Mouse (Mus musculus) cerebellum, postnatal 10 days (tissue): ENCODE measurements around the gene Rnf26.
"Not testable (repeated sequence)": the region's sequence is repeated elsewhere in the genome, so short reads cannot be mapped to it uniquely, and the experiment has no call there.

Experiments
- DNase-seq, 2 experiments: peaks; one replicate each; pipeline ENCODE4 v3.0.0; 2021; ENCODE audit warnings: mixed read lengths in 2 of 2

The Rnf26 gene

GRCm38 (mm10) chr9:44124317-44124716, 11.0 kb upstream of the Rnf26 start:
- peak; percentile 16 to 53 for DNase-seq

GRCm38 (mm10) chr9:44119948-44120465, 6.7 kb upstream of the Rnf26 start:
- DNase-seq: no peak

GRCm38 (mm10) chr9:44119011-44119410, 5.7 kb upstream of the Rnf26 start:
- peak; percentile 64 to 65 for DNase-seq

GRCm38 (mm10) chr9:44116182-44116581, 2.9 kb upstream of the Rnf26 start:
- no peak for DNase-seq

GRCm38 (mm10) chr9:44115599-44115998, 2.3 kb upstream of the Rnf26 start:
- no peak for DNase-seq

- DNase-seq: no peak
Observed at GRCm38 (mm10) chr9:44114453-44114852, 1.1 kb upstream of the Rnf26 start.

GRCm38 (mm10) chr9:44111909-44112308, 1.4 kb downstream of the Rnf26 start:
- DNase-seq: not testable (repeated sequence)

GRCm38 (mm10) chr9:44109360-44110095, 3.8 kb downstream of the Rnf26 start:
- peak; percentile 89 to 93 for DNase-seq

- DNase-seq: peak; percentile 44 to 50
Observed at GRCm38 (mm10) chr9:44108269-44109055, 4.9 kb downstream of the Rnf26 start.

GRCm38 (mm10) chr9:44107557-44108179, 5.6 kb downstream of the Rnf26 start:
- peak; percentile 81 to 86 for DNase-seq

GRCm38 (mm10) chr9:44107110-44107509, 6.2 kb downstream of the Rnf26 start, which contains the start of gene C1qtnf5:
Gene C1qtnf5 (plus strand): TSS chr9:44107245.
- DNase-seq: peak; percentile 78 to 85

GRCm38 (mm10) chr9:44106596-44106995, 6.7 kb downstream of the Rnf26 start:
- peak; percentile 73 to 80 for DNase-seq

- DNase-seq: peak; percentile 46 to 66
Observed at GRCm38 (mm10) chr9:44106182-44106581, 7.1 kb downstream of the Rnf26 start.

GRCm38 (mm10) chr9:44105781-44106180, 7.5 kb downstream of the Rnf26 start:
- DNase-seq: no peak

GRCm38 (mm10) chr9:44104881-44105280, 8.4 kb downstream of the Rnf26 start:
- DNase-seq: no peak

GRCm38 (mm10) chr9:44101490-44101889, 11.8 kb downstream of the Rnf26 start, which contains the start of gene Mfrp:
Gene Mfrp (plus strand): TSS chr9:44101729.
- DNase-seq: no peak

GRCm38 (mm10) chr9:44096536-44096935, 16.8 kb downstream of the Rnf26 start:
- DNase-seq: no peak

GRCm38 (mm10) chr9:44095781-44096180, 17.5 kb downstream of the Rnf26 start:
- DNase-seq: no peak

- DNase-seq: no peak
Observed at GRCm38 (mm10) chr9:44094737-44095136, 18.6 kb downstream of the Rnf26 start.

GRCm38 (mm10) chr9:44093612-44094503, 19.5 kb downstream of the Rnf26 start:
- peak; percentile 87 for DNase-seq

- DNase-seq: no peak
Observed at GRCm38 (mm10) chr9:44088877-44089608, 24.3 kb downstream of the Rnf26 start.
